Mouse (Mus musculus) intestine, embryonic 15.5 days (tissue): ENCODE measurements around the gene Gne. TPM values are rescaled to one million over a fixed set of nuclear protein-coding genes. Genes with fewer than 3 reads are reported as not detected.
A peak's percentile ranks its signal among the peaks of the same experiment; 100 is the strongest.

ENCODE experiments used
- ATAC-seq: fragments of 200-750 bp; cut with Nextera tagmentation; 2 replicates; pipeline ENCODE4 v1.8.0; 2017; ENCODE audit warnings: moderate TSS enrichment, moderate library complexity
- H3K27ac ChIP-seq: fragments of 300-500 bp; sonication (generic); 2 replicates; pipeline ENCODE4 v1.5.1; 2015; ENCODE audit warnings: mild to moderate bottlenecking, inconsistent platforms
- H3K27me3 ChIP-seq: fragments of 300-500 bp; sonication (generic); replicated peaks from 2 replicates; pipeline ENCODE4 v1.6.1; 2015; ENCODE audit warnings: inconsistent platforms
- H3K36me3 ChIP-seq: fragments of 300-500 bp; sonication (generic); 2 replicates; pipeline ENCODE4 v1.6.1; 2015; ENCODE audit warnings: inconsistent platforms
- H3K4me1 ChIP-seq: fragments of 300-500 bp; sonication (generic); replicated peaks from 2 replicates; pipeline ENCODE4 v1.6.1; 2015; ENCODE audit warnings: inconsistent platforms
- H3K4me2 ChIP-seq: fragments of 300-500 bp; sonication (generic); replicated peaks from 2 replicates; pipeline ENCODE4 v1.6.1; 2015; ENCODE audit warnings: mild to moderate bottlenecking, inconsistent platforms
- H3K4me3 ChIP-seq: fragments of 300-500 bp; sonication (generic); replicated peaks from 2 replicates; pipeline ENCODE4 v1.5.1; 2015; ENCODE audit warnings: inconsistent platforms
- H3K9ac ChIP-seq: fragments of 300-500 bp; sonication (generic); 2 replicates; pipeline ENCODE4 v1.6.1; 2015; ENCODE audit warnings: inconsistent platforms
- H3K9me3 ChIP-seq: fragments of 300-500 bp; sonication (generic); 2 replicates; pipeline ENCODE4 v1.6.1; 2016; ENCODE audit warnings: inconsistent platforms
- WGBS: fragments of 180-500 bp; shearing (Covaris S2); methylation state at CpG from one replicate; pipeline ENCODE4 v1.1.7; 2015; 5-methylcytosine and 5-hydroxymethylcytosine counted together
- polyA plus RNA-seq: library from polyadenylated mRNA; unstranded; fragments of >200 nt; fragmentation: Nextera tagmentation; extraction: Ambion mirVana; gene quantifications from 2 replicates; pipeline ENCODE4 v1.2.1, GENCODE M21; 2015

The Gne gene
- 42.0 and 47.0 TPM in 2 replicates for polyA plus RNA-seq

DNA sequence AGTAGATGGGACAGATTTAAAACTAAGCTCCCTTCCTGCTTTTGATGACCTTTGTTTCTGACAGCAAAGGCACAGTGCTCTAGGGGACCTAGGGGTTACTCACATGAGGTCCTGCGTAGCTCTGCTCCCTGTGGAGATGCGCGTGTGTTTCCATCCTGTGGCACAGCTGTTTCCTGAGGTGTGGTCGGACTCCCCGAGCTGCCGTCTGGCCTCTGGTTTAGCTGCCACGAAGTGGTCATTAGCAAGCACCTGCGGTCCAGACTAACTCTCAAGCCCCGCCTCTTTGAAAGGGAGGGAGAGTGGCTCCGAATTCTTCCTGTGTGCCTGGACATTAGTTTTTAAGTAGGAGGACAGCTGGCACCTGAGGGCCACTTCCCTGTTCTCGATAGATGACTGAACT, at the start of gene Gne:
TSS of gene Gne (minus strand) at position 233 of the 400 bp plus-strand sequence.
- Histone ChIP-seq H3K4me2 (peak within 1 kb of the TSS; percentile 45), H3K4me1 (peaks cover 7% of the 10 kb centered on the region; the same call in 1 of the 2 replicates), H3K27me3 (no peaks in the 10 kb centered on the region), H3K9me3 (no peaks in the 10 kb centered on the region), H3K4me3 (peak within 1 kb of the TSS; percentile 11; the same call in 1 of the 2 replicates), H3K36me3 (no peaks in the 10 kb centered on the region), H3K9ac (no peak within 1 kb of the TSS), H3K27ac (no peak within 1 kb of the TSS)
- WGBS: 11% methylated on average over 11 of the region's 11 CpGs
- peak; percentile 57 for ATAC-seq

DNA sequence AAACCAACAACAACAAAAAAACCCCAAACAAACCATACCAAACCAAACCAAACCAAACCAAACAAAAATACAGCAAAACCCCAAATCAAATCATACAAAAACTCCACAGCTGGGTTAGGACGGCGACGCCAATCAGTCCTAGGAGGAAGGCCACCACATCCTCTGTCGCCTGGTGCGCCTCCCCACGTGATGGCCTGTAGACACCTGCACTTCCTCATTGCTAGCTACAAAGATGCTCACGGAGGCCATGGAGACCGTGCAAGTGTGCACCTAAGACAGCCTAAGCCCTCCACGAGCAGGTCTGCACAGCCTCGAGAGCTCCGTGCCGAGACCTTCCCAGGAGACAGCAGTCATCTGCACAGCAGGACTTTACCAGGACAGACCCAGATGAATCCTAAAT, 42.8 kb upstream of the Gne start:
- Histone ChIP-seq H3K27me3 (no peaks in the 10 kb centered on the region), H3K9ac (no peak overlapping the region), H3K4me2 (no peak overlapping the region), H3K36me3 (peaks cover 13% of the 10 kb centered on the region), H3K4me3 (no peak overlapping the region), H3K27ac (no peak overlapping the region), H3K9me3 (no peaks in the 10 kb centered on the region), H3K4me1 (no peaks in the 10 kb centered on the region)
- 89% methylated on average over 12 of the region's 12 CpGs for WGBS
- ATAC-seq: no peak

DNA sequence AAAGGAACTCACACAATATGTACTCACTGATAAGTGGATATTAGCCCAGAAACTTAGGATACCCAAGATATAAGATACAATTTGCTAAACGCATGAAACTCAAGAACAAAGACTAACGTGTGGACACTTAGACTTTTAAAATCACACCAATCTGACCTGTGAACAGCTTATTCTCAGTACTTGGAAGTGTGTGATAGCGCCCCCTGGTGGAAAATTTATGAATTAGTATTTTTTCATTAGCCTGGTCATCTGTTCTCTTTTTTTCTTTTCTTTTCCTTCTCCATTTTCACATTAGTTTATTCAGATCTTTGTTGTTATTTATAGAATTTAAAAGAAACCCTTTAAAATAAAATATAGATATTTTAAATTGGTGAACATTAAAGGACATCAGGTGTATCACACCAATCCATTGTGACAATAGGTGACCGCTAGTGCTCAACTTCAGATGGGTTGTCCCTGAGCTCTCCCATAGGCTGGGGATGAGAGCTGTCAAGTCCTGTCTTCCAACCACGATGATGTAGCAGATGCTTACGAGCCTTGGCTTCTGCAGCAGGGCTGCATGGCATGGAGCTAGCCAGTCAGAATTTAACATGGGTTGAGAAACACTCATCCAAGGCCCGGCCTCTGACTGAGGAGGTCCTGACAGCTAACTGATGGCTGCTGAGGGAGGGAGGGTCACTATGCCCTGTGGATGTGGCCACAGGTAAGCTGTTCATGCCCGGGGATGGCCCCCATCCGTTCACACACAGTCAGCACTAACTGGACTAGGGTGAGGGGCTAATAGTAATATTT, 35.6 kb upstream of the Gne start:
- Histone ChIP-seq H3K4me2 (no peak overlapping the region), H3K9me3 (no peaks in the 10 kb centered on the region), H3K9ac (no peak overlapping the region), H3K4me1 (no peaks in the 10 kb centered on the region), H3K4me3 (no peak overlapping the region), H3K36me3 (no peaks in the 10 kb centered on the region), H3K27ac (no peak overlapping the region), H3K27me3 (no peaks in the 10 kb centered on the region)
- peak; percentile 47; the same call in 1 of the 2 replicates for ATAC-seq
- 51% methylated on average over 9 of the region's 9 CpGs for WGBS

DNA sequence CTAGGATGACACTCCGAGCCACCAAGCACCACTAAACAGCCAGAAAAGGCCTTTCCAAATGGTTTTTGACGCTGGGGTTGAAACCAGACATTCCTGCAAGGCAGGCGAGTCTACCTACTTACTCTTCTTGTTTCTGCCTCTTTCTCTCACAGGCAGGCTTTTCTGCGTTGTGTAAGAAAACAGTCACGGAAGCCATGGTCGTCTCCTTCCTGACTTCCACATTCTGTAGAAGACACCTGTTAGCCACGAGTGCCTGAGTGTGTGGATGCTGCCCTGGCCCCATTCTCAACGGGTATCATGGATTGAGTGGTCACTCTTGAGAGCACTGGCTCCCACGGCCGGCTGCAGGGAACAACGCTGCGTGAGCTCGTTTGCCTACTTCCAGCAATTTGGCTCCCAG, 31.1 kb upstream of the Gne start:
- ATAC-seq: no peak
- Histone ChIP-seq H3K27ac (no peak overlapping the region), H3K4me3 (no peak overlapping the region), H3K27me3 (no peaks in the 10 kb centered on the region), H3K9ac (no peak overlapping the region), H3K4me1 (peaks cover 8% of the 10 kb centered on the region), H3K9me3 (no peaks in the 10 kb centered on the region), H3K4me2 (no peak overlapping the region), H3K36me3 (no peaks in the 10 kb centered on the region)
- 84% methylated on average over 13 of the region's 13 CpGs for WGBS

DNA sequence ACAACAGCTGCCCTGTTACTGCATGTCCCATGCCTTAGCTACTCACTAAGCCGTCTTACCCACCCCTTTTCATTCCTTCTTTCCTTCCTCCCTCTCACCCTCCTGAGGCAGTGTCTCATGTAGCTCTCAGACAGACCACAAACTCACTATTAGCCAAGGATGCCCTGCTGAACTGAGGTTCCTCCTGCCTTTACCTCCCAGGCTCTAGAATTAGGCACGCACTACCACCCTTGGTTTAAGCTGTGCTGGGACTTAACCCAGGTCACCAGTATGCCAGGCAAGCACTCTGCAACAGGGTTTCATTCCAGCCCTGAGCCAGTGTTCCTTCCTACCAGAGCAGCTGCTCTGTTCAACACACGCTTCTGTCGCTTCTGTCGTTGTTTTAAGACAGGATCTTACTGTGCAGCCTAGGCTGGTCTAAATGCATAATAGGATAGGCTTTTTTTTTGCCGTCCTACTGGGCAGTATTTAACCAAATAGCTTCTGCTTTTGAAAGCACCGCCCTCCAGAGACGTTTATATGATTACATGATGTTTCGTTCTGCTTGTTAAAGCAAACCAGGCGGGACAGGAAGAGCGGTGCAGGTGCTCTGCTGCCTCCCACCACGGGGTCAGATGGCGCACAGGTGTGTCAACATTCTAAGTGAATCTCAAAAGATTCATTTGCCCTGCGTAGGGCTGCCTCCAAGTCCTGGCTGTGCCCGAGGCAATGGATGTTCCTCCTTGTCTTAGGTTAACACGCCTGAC, 29.6 kb upstream of the Gne start:
- WGBS: 24% methylated on average over 16 of the region's 16 CpGs
- H3K4me2 ChIP-seq: peak overlapping the region; percentile 39
- no peak overlapping the region for H3K9ac ChIP-seq
- no peaks in the 10 kb centered on the region for H3K9me3 ChIP-seq
- H3K27me3 ChIP-seq: no peaks in the 10 kb centered on the region
- no peaks in the 10 kb centered on the region for H3K36me3 ChIP-seq
- H3K4me1 ChIP-seq: peaks cover 8% of the 10 kb centered on the region
- peak; percentile 54 for ATAC-seq
- H3K27ac ChIP-seq: peak overlapping the region; percentile 18; the same call in 1 of the 2 replicates
- H3K4me3 ChIP-seq: no peak overlapping the region

DNA sequence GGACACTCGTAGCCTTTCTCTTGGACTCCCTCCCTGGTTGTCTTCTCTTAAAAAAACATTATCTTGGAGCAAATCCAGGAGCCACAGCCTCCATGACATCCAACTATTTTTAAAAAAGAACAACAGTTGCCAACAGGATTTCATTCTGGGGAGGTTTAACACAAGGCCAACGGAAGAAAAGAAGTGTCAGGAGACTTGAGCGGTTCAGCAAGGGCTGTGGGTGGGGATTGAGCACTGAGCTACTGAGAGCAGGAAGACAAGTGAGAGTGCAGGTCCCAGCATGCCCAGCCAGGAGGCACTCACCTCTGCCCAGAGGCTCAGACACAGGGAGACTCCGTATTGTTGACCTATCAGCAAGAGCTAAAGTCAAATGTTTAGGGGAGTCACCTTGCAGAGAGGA, 28.8 kb upstream of the Gne start:
- Histone ChIP-seq H3K4me3 (no peak overlapping the region), H3K9ac (no peak overlapping the region), H3K27me3 (no peaks in the 10 kb centered on the region), H3K4me1 (peaks cover 11% of the 10 kb centered on the region), H3K4me2 (no peak overlapping the region), H3K27ac (no peak overlapping the region), H3K36me3 (no peaks in the 10 kb centered on the region), H3K9me3 (no peaks in the 10 kb centered on the region)
- peak; percentile 52; the same call in 1 of the 2 replicates for ATAC-seq
- WGBS: 28% methylated on average over 4 of the region's 4 CpGs

DNA sequence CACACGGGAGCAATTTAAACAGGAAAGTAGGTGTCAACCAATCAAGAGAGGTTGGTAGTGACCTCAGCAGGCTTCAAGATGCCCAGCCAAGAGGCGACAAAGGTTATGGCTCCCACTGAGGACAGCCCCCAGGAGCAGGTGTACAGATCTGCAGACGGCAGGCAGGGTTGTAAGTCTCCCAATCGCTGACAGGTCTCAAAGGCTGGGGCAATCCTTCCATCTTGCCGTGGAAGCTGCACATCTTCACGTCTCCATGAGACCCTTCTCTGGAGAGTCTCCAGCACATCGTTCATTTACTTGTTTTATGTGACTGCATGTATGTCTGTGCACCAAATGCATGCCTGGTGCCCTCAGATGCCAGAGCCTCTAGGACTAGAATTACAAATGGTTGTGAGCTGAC, 26.8 kb upstream of the Gne start:
- 71% methylated on average over 7 of the region's 7 CpGs for WGBS
- Histone ChIP-seq H3K27me3 (no peaks in the 10 kb centered on the region), H3K9ac (no peak overlapping the region), H3K4me3 (no peak overlapping the region), H3K9me3 (no peaks in the 10 kb centered on the region), H3K27ac (no peak overlapping the region), H3K4me1 (peaks cover 22% of the 10 kb centered on the region), H3K4me2 (no peak overlapping the region), H3K36me3 (no peaks in the 10 kb centered on the region)
- ATAC-seq: no peak

DNA sequence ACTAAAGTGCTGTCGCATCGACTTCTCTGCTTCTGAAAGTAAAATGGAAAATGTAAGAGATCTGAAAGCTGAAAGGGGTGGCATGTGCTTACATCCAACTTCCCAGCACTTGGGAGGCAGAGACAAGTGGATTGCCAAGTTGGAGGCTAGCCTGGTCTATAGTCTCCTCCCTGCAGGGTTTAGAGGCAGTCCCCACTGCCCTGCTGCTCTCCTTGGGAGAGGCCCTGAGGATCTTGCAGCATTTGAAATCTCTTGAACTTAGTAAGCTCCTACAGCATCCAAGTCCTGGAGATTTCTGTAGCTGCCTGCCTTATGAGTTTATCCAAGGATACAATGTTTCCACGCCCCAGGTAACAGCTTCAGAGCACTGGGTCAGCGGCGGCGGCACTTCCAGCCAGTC, 24.3 kb upstream of the Gne start:
- Histone ChIP-seq H3K4me2 (no peak overlapping the region), H3K36me3 (no peaks in the 10 kb centered on the region), H3K4me1 (peaks cover 33% of the 10 kb centered on the region), H3K4me3 (no peak overlapping the region), H3K9me3 (no peaks in the 10 kb centered on the region), H3K27me3 (no peaks in the 10 kb centered on the region), H3K9ac (no peak overlapping the region), H3K27ac (no peak overlapping the region)
- WGBS: 84% methylated on average over 6 of the region's 6 CpGs
- ATAC-seq: no peak

DNA sequence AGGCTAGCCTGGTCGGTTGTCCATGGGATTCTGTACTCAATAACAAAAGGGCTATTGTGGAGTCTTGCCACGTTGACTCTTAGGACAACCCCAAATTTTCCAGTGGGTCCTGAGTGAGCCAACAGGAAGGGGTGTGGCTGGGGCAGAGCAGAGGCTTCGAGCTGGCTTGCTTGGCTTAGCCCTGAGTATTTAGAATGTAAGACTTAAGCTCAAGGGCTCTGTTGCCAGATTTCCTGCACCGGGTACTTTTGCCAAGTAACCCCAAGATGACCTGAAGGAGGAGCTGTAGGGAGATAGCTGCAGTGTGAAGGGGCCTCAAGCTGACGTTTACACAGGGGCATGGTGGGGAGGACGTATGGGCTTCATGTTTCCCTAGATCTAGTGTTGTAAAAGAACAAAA, 23.4 kb upstream of the Gne start:
- WGBS: 33% methylated on average over 6 of the region's 6 CpGs
- no peak for ATAC-seq
- no peak overlapping the region for H3K4me3 ChIP-seq
- H3K36me3 ChIP-seq: no peaks in the 10 kb centered on the region
- no peaks in the 10 kb centered on the region for H3K27me3 ChIP-seq
- 0 out of 2 replicates have a peak overlapping the region, but pooled peaks have one; percentile 62 for H3K27ac ChIP-seq
- peak overlapping the region; percentile 52; the same call in 1 of the 2 replicates for H3K4me2 ChIP-seq
- H3K9ac ChIP-seq: no peak overlapping the region
- no peaks in the 10 kb centered on the region for H3K9me3 ChIP-seq
- peaks cover 30% of the 10 kb centered on the region; the same call in 1 of the 2 replicates for H3K4me1 ChIP-seq

DNA sequence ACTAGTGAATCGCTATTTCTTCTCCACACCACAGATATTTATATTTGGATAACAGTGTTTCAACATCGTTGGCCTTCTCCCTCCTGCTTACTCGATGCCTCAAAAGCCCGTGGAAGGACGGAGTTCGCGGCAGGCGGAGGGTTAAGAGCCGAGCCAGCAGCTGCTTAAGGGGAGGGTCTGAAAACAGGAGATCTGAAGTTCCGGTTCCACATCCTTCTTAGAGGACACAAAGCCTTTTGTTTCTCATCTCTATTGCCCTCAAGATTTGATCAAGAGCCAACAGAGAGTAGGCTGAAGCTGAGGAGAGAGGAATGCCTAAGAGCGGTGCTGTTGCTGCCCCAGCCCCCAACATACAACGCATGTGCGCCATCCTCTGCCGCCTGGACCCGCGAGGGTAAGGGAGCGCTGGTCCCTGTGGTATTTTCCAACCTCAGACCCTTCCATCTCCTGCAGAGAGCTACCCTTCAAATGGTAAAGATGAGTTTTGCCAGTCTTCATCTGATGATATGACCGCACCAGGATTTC, 22.4 kb upstream of the Gne start:
- peak overlapping the region; percentile 62; the same call in 1 of the 2 replicates for H3K27ac ChIP-seq
- peak; percentile 26; the same call in 1 of the 2 replicates for ATAC-seq
- H3K9me3 ChIP-seq: no peaks in the 10 kb centered on the region

DNA sequence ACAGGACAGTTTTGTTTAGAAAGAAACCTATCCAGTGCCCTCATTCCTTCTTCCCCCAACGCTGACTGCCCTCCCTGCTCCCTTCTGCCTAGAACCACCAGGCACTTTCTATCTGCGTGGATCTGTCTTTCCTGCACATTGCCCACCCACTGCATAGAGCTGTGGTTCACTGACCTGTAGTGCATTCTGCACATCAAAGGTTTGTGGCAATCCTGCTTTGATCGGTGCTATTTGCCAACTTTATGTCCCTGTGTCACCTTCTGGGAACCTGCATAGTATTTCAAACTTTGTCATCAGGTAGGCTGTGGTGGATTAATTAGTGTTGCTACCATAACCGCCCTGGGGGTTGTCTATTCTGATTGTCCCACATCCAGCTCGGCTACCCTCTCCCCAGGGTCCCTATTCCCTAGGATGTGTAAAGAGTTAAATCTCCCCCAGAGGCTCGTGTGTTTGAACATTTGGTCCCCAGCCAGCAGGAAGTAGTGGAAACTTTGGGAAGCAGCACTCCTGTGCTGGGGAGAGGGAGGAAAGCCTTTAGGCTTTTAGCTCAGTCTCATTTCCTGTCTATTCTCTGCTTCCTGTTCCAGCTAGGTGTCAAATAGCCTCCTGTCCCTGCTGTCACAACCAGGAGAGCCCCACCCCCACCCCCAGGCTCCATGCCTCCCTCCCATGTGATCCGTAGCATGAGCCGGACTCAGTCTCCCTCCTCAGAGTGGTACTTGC, 20.4 kb upstream of the Gne start:
- peak overlapping the region; percentile 5; the same call in 1 of the 2 replicates for H3K27ac ChIP-seq
- no peaks in the 10 kb centered on the region for H3K27me3 ChIP-seq
- H3K4me2 ChIP-seq: no peak overlapping the region
- WGBS: 35% methylated on average over 8 of the region's 8 CpGs
- ATAC-seq: no peak
- peaks cover 30% of the 10 kb centered on the region; the same call in 1 of the 2 replicates for H3K4me1 ChIP-seq
- no peaks in the 10 kb centered on the region for H3K9me3 ChIP-seq
- H3K4me3 ChIP-seq: no peak overlapping the region
- no peaks in the 10 kb centered on the region for H3K36me3 ChIP-seq
- no peak overlapping the region for H3K9ac ChIP-seq

More for the DNA sequence above, 22.4 kb upstream of the Gne start:
- peak overlapping the region; percentile 22 for H3K4me3 ChIP-seq
- H3K4me1 ChIP-seq: peaks cover 30% of the 10 kb centered on the region; the same call in 1 of the 2 replicates
- WGBS: 25% methylated on average over 18 of the region's 18 CpGs
- no peak overlapping the region for H3K9ac ChIP-seq
- no peaks in the 10 kb centered on the region for H3K36me3 ChIP-seq
- no peaks in the 10 kb centered on the region for H3K27me3 ChIP-seq
- H3K4me2 ChIP-seq: peak overlapping the region; percentile 52

DNA sequence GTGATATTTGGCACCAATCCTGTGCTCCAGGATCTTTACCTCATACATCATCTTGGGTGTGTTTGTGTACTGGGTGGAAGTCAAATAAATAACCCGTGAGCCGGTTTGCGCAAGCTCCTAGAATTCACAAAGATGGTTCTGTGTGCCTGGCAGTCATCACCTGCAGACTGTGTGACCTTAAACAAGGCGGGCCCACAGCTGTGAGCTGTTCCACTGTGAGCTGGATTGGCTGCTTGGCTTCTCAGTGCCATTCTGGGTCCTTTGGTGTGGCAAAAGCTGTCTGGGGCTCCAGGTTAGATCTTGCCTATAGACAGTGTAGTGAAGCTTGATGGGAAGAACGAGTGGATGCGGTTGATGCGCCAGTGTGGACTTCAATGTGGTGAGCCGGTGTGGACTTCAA, 19.6 kb upstream of the Gne start:
- 60% methylated on average over 8 of the region's 8 CpGs for WGBS
- H3K9me3 ChIP-seq: no peaks in the 10 kb centered on the region
- peaks cover 30% of the 10 kb centered on the region; the same call in 1 of the 2 replicates for H3K4me1 ChIP-seq
- H3K9ac ChIP-seq: no peak overlapping the region
- H3K4me2 ChIP-seq: no peak overlapping the region
- no peaks in the 10 kb centered on the region for H3K36me3 ChIP-seq
- no peak overlapping the region for H3K4me3 ChIP-seq
- no peak overlapping the region for H3K27ac ChIP-seq
- H3K27me3 ChIP-seq: no peaks in the 10 kb centered on the region
- ATAC-seq: peak; percentile 39
